Mouse (Mus musculus) forebrain, embryonic 14.5 days (tissue): ENCODE measurements at regions not wholly inside any gene's neighbourhood (a gene's known extent, or its start where the extent isn't known, plus 50 kb on each side); places are given as distances from the start of the nearest gene placed in this dataset.

ENCODE experiments used
- ATAC-seq: fragments of 200-750 bp; cut with Nextera tagmentation; 2 replicates; pipeline ENCODE4 v1.8.0; 2017; ENCODE audit warnings: mild to moderate bottlenecking, moderate library complexity
- DNase-seq: peaks from one replicate; pipeline ENCODE4 v3.0.0-alpha.2; 2015; ENCODE audit warnings: low spot score
- H3K27ac ChIP-seq: fragments of 300-500 bp; sonication (generic); 2 replicates; pipeline ENCODE4 v1.5.1; 2014; ENCODE audit warnings: low read depth, mild to moderate bottlenecking, control low read depth, low read length, moderate library complexity
- H3K27me3 ChIP-seq: fragments of 300-500 bp; sonication (generic); replicated peaks from 2 replicates; pipeline ENCODE4 v1.6.1; 2014; ENCODE audit warnings: low read length, control low read depth, mixed read lengths; ENCODE audit not compliant: control insufficient read depth, insufficient read depth
- H3K36me3 ChIP-seq: fragments of 300-500 bp; sonication (generic); 2 replicates; pipeline ENCODE4 v1.6.1; 2014; ENCODE audit warnings: low read length, control low read depth; ENCODE audit not compliant: control insufficient read depth, insufficient read depth
- H3K4me1 ChIP-seq: fragments of 300-500 bp; sonication (generic); 2 replicates; pipeline ENCODE4 v1.6.1; 2014; ENCODE audit warnings: antibody characterized with exemption, low read length, control low read depth; ENCODE audit not compliant: control insufficient read depth, insufficient read depth
- H3K4me2 ChIP-seq: fragments of 300-500 bp; sonication (generic); 2 replicates; pipeline ENCODE4 v1.6.1; 2014; ENCODE audit warnings: mild to moderate bottlenecking, control low read depth, low read length
- H3K4me3 ChIP-seq: fragments of 300-500 bp; sonication (generic); 2 replicates; pipeline ENCODE4 v1.5.1; 2014; ENCODE audit warnings: low read depth, low read length, control low read depth
- H3K9ac ChIP-seq: fragments of 300-500 bp; sonication (generic); 2 replicates; pipeline ENCODE4 v1.6.1; 2014; ENCODE audit warnings: mild to moderate bottlenecking, low read length, control low read depth, moderate library complexity
- H3K9me3 ChIP-seq: fragments of 300-500 bp; sonication (generic); replicated peaks from 2 replicates; pipeline ENCODE4 v1.6.1; 2016; ENCODE audit warnings: low read length, control low read depth, mixed read lengths; ENCODE audit not compliant: control insufficient read depth
- WGBS: fragments of 180-500 bp; shearing (Covaris S2); extraction: QIAGEN DNeasy Blood & Tissue Kit; methylation state at CpG from one replicate; pipeline ENCODE4 v1.1.7; 2014; 5-methylcytosine and 5-hydroxymethylcytosine counted together

- H3K27ac ChIP-seq = peak overlapping the region; percentile 61; the same call in 1 of the 2 replicates
- H3K36me3 ChIP-seq = no peaks in the 10 kb centered on the region
- ATAC-seq (peak; percentile 80; the same call in 1 of the 2 replicates), DNase-seq (peak; percentile 65)
- 40% methylated on average over 6 of the region's 6 CpGs for WGBS
- H3K4me1 ChIP-seq = peaks cover 9% of the 10 kb centered on the region; the same call in 1 of the 2 replicates
- no peak overlapping the region for H3K4me3 ChIP-seq
- H3K4me2 ChIP-seq = no peak overlapping the region
- no peaks in the 10 kb centered on the region for H3K9me3 ChIP-seq
- H3K9ac ChIP-seq = no peak overlapping the region
- H3K27me3 ChIP-seq = no peaks in the 10 kb centered on the region
These were observed 123.5 kb downstream of the Ackr3 start for GRCm38 (mm10) chr1:90327237-90327636.

GRCm38 (mm10) chr1:90332531-90332930 is 128.8 kb downstream of the Ackr3 start:
- Histone ChIP-seq H3K36me3 (no peaks in the 10 kb centered on the region), H3K27me3 (no peaks in the 10 kb centered on the region), H3K9ac (no peak overlapping the region), H3K4me3 (no peak overlapping the region), H3K4me1 (peaks cover 13% of the 10 kb centered on the region; the same call in 1 of the 2 replicates), H3K27ac (no peak overlapping the region), H3K4me2 (no peak overlapping the region), H3K9me3 (no peaks in the 10 kb centered on the region)
- ATAC-seq (no peak), DNase-seq (no peak)
- 83% methylated on average over 4 of the region's 4 CpGs for WGBS

GRCm38 (mm10) chr1:90333676-90334430 is 130.1 kb downstream of the Ackr3 start:
- 82% methylated on average over 6 of the region's 6 CpGs for WGBS
- no peak for ATAC-seq
- H3K36me3 ChIP-seq = no peaks in the 10 kb centered on the region
- peaks cover 8% of the 10 kb centered on the region; the same call in 1 of the 2 replicates for H3K4me1 ChIP-seq
- H3K4me3 ChIP-seq = no peak overlapping the region
- H3K27ac ChIP-seq = no peak overlapping the region
- DNase-seq = no peak
- no peak overlapping the region for H3K9ac ChIP-seq
- H3K4me2 ChIP-seq = no peak overlapping the region
- no peaks in the 10 kb centered on the region for H3K27me3 ChIP-seq
- H3K9me3 ChIP-seq = no peaks in the 10 kb centered on the region

- DNase-seq = peak; percentile 54
- no peaks in the 10 kb centered on the region for H3K27me3 ChIP-seq
- no peaks in the 10 kb centered on the region for H3K36me3 ChIP-seq
- no peak overlapping the region for H3K4me3 ChIP-seq
- WGBS = 57% methylated on average over 25 of the region's 25 CpGs
- no peaks in the 10 kb centered on the region for H3K9me3 ChIP-seq
- no peak overlapping the region for H3K4me2 ChIP-seq
- ATAC-seq = no peak
- H3K9ac ChIP-seq = no peak overlapping the region
- peaks cover 7% of the 10 kb centered on the region; the same call in 1 of the 2 replicates for H3K4me1 ChIP-seq
- H3K27ac ChIP-seq = no peak overlapping the region; the same call in 1 of the 2 replicates
These were observed 131.4 kb downstream of the Ackr3 start for GRCm38 (mm10) chr1:90335001-90335747.

- no peak for DNase-seq
- H3K27ac ChIP-seq = no peak overlapping the region
- no peaks in the 10 kb centered on the region for H3K36me3 ChIP-seq
These were observed 134.1 kb downstream of the Ackr3 start for GRCm38 (mm10) chr1:90337876-90338316.

GRCm38 (mm10) chr1:90342346-90342745 is 138.6 kb downstream of the Ackr3 start:
- Histone ChIP-seq H3K4me2 (no peak overlapping the region), H3K4me3 (no peak overlapping the region), H3K36me3 (no peaks in the 10 kb centered on the region), H3K4me1 (no peaks in the 10 kb centered on the region), H3K27ac (no peak overlapping the region), H3K27me3 (no peaks in the 10 kb centered on the region), H3K9ac (no peak overlapping the region), H3K9me3 (no peaks in the 10 kb centered on the region)
- 41% methylated on average over 1 of the region's 1 CpGs for WGBS
- ATAC-seq (no peak), DNase-seq (peak; percentile 21)

More at GRCm38 (mm10) chr1:90337876-90338316, 134.1 kb downstream of the Ackr3 start:
- no peak overlapping the region for H3K4me2 ChIP-seq
- H3K9ac ChIP-seq = no peak overlapping the region
- H3K9me3 ChIP-seq = no peaks in the 10 kb centered on the region
- H3K4me1 ChIP-seq = peaks cover 7% of the 10 kb centered on the region; the same call in 1 of the 2 replicates
- no peak for ATAC-seq
- 89% methylated on average over 12 of the region's 12 CpGs for WGBS
- no peak overlapping the region for H3K4me3 ChIP-seq
- H3K27me3 ChIP-seq = no peaks in the 10 kb centered on the region

GRCm38 (mm10) chr1:90343492-90343891 is 139.7 kb downstream of the Ackr3 start:
- Histone ChIP-seq H3K9ac (no peak overlapping the region), H3K27me3 (no peaks in the 10 kb centered on the region), H3K4me2 (no peak overlapping the region), H3K4me1 (no peaks in the 10 kb centered on the region), H3K27ac (no peak overlapping the region), H3K36me3 (no peaks in the 10 kb centered on the region), H3K4me3 (no peak overlapping the region), H3K9me3 (no peaks in the 10 kb centered on the region)
- DNase-seq = no peak
- no peak for ATAC-seq
- WGBS = 63% methylated on average over 2 of the region's 2 CpGs

- no peak overlapping the region for H3K4me2 ChIP-seq
- no peak overlapping the region for H3K9ac ChIP-seq
- 65% methylated on average over 6 of the region's 6 CpGs for WGBS
- H3K4me3 ChIP-seq = no peak overlapping the region
- no peaks in the 10 kb centered on the region for H3K36me3 ChIP-seq
- DNase-seq (no peak), ATAC-seq (no peak)
- no peaks in the 10 kb centered on the region for H3K9me3 ChIP-seq
- H3K27me3 ChIP-seq = no peaks in the 10 kb centered on the region
- no peak overlapping the region for H3K27ac ChIP-seq
- no peaks in the 10 kb centered on the region for H3K4me1 ChIP-seq
These were observed 143.3 kb downstream of the Ackr3 start for GRCm38 (mm10) chr1:90347032-90347431.

- H3K9me3 ChIP-seq = no peaks in the 10 kb centered on the region
- no peak overlapping the region for H3K4me2 ChIP-seq
- no peak overlapping the region for H3K4me3 ChIP-seq
- no peak overlapping the region for H3K27ac ChIP-seq
- WGBS = 38% methylated on average over 6 of the region's 6 CpGs
- H3K9ac ChIP-seq = no peak overlapping the region
- ATAC-seq = peak; percentile 85
- H3K27me3 ChIP-seq = no peaks in the 10 kb centered on the region
- no peaks in the 10 kb centered on the region for H3K36me3 ChIP-seq
- DNase-seq = peak; percentile 76
- no peaks in the 10 kb centered on the region for H3K4me1 ChIP-seq
These were observed 145.8 kb downstream of the Ackr3 start for GRCm38 (mm10) chr1:90349611-90350010.
